Mouse (Mus musculus): ENCODE data around the gene Gm5155. TPM values are rescaled to one million over a fixed set of nuclear protein-coding genes. Genes with fewer than 3 reads are reported as not detected.
"Not testable (repeated sequence)": the region's sequence is repeated elsewhere in the genome, so short reads cannot be mapped to it uniquely, and the experiment has no call there.

The Gm5155 gene
- not detected for total RNA-seq (2021)
- long read RNA-seq, experiment 1: 0 reads
- long read RNA-seq, experiment 2: 0 reads

DNA sequence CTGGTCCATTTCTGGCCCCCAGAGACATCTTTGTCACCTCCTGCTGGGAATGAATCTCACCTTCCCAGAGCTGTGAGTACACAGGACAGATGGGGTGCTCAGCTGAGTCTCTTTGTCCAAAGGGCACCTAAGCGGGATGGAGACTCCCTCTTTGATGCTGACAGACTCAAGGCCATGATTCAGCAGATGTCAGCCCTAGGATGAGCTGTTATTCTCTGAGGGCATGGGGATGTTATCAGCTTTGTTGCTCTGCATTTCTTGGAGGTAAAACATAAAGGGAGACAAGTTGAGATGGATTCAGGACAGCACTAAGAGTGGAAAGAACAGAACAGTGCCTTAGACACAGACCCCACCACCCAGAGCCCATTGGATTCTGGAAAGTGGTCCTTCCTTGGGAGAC lies at the start of gene Gm5155:
Gene Gm5155 (plus strand): TSS at position 301 of the 400 bp plus-strand sequence.
- no peak for TF ChIP-seq CTCF (IDR thresholded peaks at IDR 0.05)
- no peak for DNase-seq
- H3K4me3 ChIP-seq: no peak within 1 kb of the TSS
- intact Hi-C loops (cut with DNase I): no loop called here
- H3K27ac ChIP-seq: no peak within 1 kb of the TSS

DNA sequence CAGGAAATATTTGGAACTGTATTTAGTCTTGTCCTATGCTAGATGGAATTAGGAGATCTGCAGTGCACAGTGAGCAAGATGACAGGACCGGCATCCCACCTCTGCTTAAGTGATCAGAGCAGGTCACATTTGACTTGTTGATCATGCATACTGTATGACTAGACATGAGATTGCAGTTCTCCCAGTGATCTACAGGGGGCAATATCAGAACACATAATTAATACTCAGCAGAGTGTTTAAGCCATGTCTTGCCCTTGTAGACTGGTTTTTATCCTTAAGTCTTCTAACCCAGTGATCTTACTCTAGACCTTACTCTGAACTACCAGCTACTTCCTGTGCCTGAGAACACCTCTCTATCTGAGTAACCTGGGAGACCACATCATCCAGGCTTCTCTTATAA lies 791 bp upstream of the Gm5155 start:
- no peak for TF ChIP-seq CTCF (IDR thresholded peaks at IDR 0.05)
- Histone ChIP-seq H3K4me3 (no peak overlapping the region), H3K27ac (no peak overlapping the region)
- intact Hi-C loops (cut with DNase I): no loop called here
- DNase-seq: no peak

DNA sequence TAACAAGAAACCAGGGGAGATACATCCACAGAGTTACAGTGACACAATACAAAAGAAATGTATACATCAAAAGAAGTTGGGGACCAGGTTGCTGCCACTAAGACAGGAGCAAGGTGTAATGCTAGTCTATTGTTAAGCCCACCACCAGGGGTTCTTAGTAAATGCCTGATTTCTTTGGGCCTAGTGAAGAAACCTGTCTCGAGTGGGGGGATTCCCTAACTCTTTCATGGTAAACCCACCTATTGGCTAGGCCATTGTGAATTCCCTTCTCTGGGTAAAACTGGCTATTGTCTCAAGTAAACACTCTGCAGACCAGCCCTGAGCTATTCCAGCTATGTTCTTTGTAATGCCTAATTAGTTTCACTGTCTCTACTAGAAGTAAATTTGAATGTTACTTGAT lies 23.8 kb downstream of the Gm5155 start:
- H3K4me3 ChIP-seq; intact Hi-C loops (cut with DNase I); H3K27ac ChIP-seq; DNase-seq: not testable (repeated sequence)

DNA sequence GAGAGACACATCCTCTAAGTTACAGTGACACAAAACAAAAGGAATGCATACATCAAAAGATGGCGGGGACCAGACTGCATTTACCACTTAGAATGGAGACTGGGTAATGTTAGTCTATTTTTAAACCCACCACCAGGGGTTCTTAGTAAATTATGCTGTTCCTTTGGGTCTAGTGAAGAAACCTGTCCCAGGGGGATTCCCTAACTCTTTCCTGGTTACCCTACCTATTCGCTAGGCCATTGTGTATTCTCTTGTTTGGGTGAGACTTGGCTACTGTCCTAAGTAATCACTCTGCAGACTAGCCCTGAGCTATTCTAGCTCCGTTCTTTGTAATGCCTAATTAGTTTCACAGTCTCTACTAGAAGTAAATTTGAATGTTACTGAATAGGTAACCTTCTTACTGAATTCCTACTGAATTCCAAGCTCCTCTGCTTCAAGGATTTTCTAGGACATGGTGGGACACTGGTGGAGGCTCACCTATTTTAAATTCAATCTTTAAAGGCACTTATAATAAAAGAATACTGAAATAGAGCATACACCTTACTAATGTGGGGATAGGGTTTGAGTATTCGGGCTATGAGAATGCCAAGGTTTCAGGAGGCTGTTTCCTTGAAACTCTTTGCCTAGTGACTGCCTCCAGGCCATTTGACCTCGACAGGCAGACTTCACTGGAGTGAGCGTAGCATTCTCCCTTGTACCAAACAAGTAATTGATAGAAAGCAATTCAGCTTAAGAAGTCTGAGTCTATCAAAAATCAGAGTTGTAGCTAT lies 31.8 kb downstream of the Gm5155 start:
- DNase-seq: no peak
- intact Hi-C loops (cut with DNase I): no loop called here
- TF ChIP-seq CTCF (IDR thresholded peaks at IDR 0.05): no peak
- no peak overlapping the region for H3K4me3 ChIP-seq
- no peak overlapping the region for H3K27ac ChIP-seq

Other genes starting within 250 kb of the Gm5155 start
- not detected for gene Ceacam5, start 158.5 kb upstream of the Gm5155 start, total RNA-seq (2021)
- not detected for gene Ceacam14, start 59.1 kb upstream of the Gm5155 start, total RNA-seq (2021)
- gene Ceacam11, start 100.4 kb downstream of the Gm5155 start, total RNA-seq (2021): not detected
- not detected for gene Ceacam13, start 138.1 kb downstream of the Gm5155 start, total RNA-seq (2021)
- gene Ceacam12, start 194.2 kb downstream of the Gm5155 start, total RNA-seq (2021): not detected